Mouse (Mus musculus) forebrain, embryonic 15.5 days (tissue): ENCODE measurements around the gene Bahcc1. TPM values are rescaled to one million over a fixed set of nuclear protein-coding genes. Genes with fewer than 3 reads are reported as not detected.

ENCODE experiments used
- ATAC-seq: fragments of 200-750 bp; cut with Nextera tagmentation; replicated peaks from 2 replicates; pipeline ENCODE4 v1.8.0; 2017; ENCODE audit warnings: mild to moderate bottlenecking, moderate TSS enrichment, moderate library complexity
- H3K27ac ChIP-seq: fragments of 300-500 bp; sonication (generic); replicated peaks from 2 replicates; pipeline ENCODE4 v1.5.1; 2015; ENCODE audit warnings: mild to moderate bottlenecking, inconsistent platforms
- H3K27me3 ChIP-seq: fragments of 300-500 bp; sonication (generic); 2 replicates; pipeline ENCODE4 v1.6.1; 2015; ENCODE audit warnings: inconsistent platforms
- H3K36me3 ChIP-seq: fragments of 300-500 bp; sonication (generic); 2 replicates; pipeline ENCODE4 v1.6.1; 2015; ENCODE audit warnings: mild to moderate bottlenecking, inconsistent platforms
- H3K4me1 ChIP-seq: fragments of 300-500 bp; sonication (generic); 2 replicates; pipeline ENCODE4 v1.6.1; 2015; ENCODE audit warnings: inconsistent platforms
- H3K4me2 ChIP-seq: fragments of 300-500 bp; sonication (generic); replicated peaks from 2 replicates; pipeline ENCODE4 v1.6.1; 2015; ENCODE audit warnings: mild to moderate bottlenecking, inconsistent platforms
- H3K4me3 ChIP-seq: fragments of 300-500 bp; sonication (generic); 2 replicates; pipeline ENCODE4 v1.5.1; 2015; ENCODE audit warnings: mild to moderate bottlenecking, inconsistent platforms
- H3K9ac ChIP-seq: fragments of 300-500 bp; sonication (generic); replicated peaks from 2 replicates; pipeline ENCODE4 v1.6.1; 2015; ENCODE audit warnings: mild to moderate bottlenecking, inconsistent platforms
- H3K9me3 ChIP-seq: fragments of 300-500 bp; sonication (generic); 2 replicates; pipeline ENCODE4 v1.6.1; 2016; ENCODE audit warnings: inconsistent platforms
- whole genome bisulfite sequencing: fragments of 180-500 bp; shearing (Covaris S2); methylation state at CpG from one replicate; pipeline ENCODE4 v1.1.7; 2015; ENCODE audit warnings: mixed read lengths; 5-methylcytosine and 5-hydroxymethylcytosine counted together
- polyA plus RNA-seq: library from polyadenylated mRNA; unstranded; fragments of >200 nt; fragmentation: Nextera tagmentation; extraction: Ambion mirVana; gene quantifications from 2 replicates; pipeline ENCODE4 v1.2.1, GENCODE M21; 2015

Bahcc1 gene
- 15.4 and 16.1 TPM in 2 replicates for polyA plus RNA-seq

GRCm38 (mm10) chr11:120232230-120233097 lies at the start of gene Bahcc1:
Bahcc1 (plus strand) TSS chr11:120232947.
- H3K27me3 ChIP-seq, result no peaks in the 10 kb centered on the region
- no peaks in the 10 kb centered on the region for H3K9me3 ChIP-seq
- H3K4me1 ChIP-seq, result peaks cover 36% of the 10 kb centered on the region
- peak within 1 kb of the TSS; percentile 98 for H3K9ac ChIP-seq
- H3K4me2 ChIP-seq, result peak within 1 kb of the TSS; percentile 93
- H3K27ac ChIP-seq, result peak within 1 kb of the TSS; percentile 98
- WGBS, result under 1% methylated on average over 36 of the region's 36 CpGs
- ATAC-seq, result peak; percentile 95
- H3K4me3 ChIP-seq, result peak within 1 kb of the TSS; percentile 91
- no peaks in the 10 kb centered on the region for H3K36me3 ChIP-seq

GRCm38 (mm10) chr11:120183180-120183579 lies 49.6 kb upstream of the Bahcc1 start:
- Histone ChIP-seq H3K36me3 (no peaks in the 10 kb centered on the region), H3K27ac (no peak overlapping the region), H3K27me3 (no peaks in the 10 kb centered on the region), H3K9ac (no peak overlapping the region), H3K4me2 (no peak overlapping the region), H3K4me1 (peaks cover 37% of the 10 kb centered on the region), H3K9me3 (no peaks in the 10 kb centered on the region), H3K4me3 (no peak overlapping the region)
- 43% methylated on average over 1 of the region's 1 CpGs for WGBS
- no peak for ATAC-seq

- H3K27me3 ChIP-seq, result no peaks in the 10 kb centered on the region
- H3K4me3 ChIP-seq, result no peak overlapping the region
- peaks cover 37% of the 10 kb centered on the region for H3K4me1 ChIP-seq
- WGBS, result 32% methylated on average over 11 of the region's 11 CpGs
- no peaks in the 10 kb centered on the region for H3K9me3 ChIP-seq
- H3K4me2 ChIP-seq, result 0 out of 2 replicates have a peak overlapping the region, but pooled peaks have one; percentile 81
- no peaks in the 10 kb centered on the region for H3K36me3 ChIP-seq
- ATAC-seq, result no peak
- H3K9ac ChIP-seq, result 0 out of 2 replicates have a peak overlapping the region, but pooled peaks have one; percentile 93
- no peak overlapping the region for H3K27ac ChIP-seq
Observed at GRCm38 (mm10) chr11:120183708-120184107, 49.0 kb upstream of the Bahcc1 start.

- Histone ChIP-seq H3K4me2 (peak overlapping the region; percentile 81), H3K9me3 (no peaks in the 10 kb centered on the region), H3K27ac (peak overlapping the region; percentile 80), H3K9ac (peak overlapping the region; percentile 93), H3K27me3 (no peaks in the 10 kb centered on the region), H3K36me3 (no peaks in the 10 kb centered on the region), H3K4me3 (peak overlapping the region; percentile 72), H3K4me1 (peaks cover 37% of the 10 kb centered on the region)
- 0 out of 2 replicates have a peak, but pooled peaks have one; percentile 14 for ATAC-seq
- WGBS, result 8% methylated on average over 16 of the region's 16 CpGs
Observed at GRCm38 (mm10) chr11:120184371-120185315, 48.1 kb upstream of the Bahcc1 start.

GRCm38 (mm10) chr11:120185316-120186141 lies 47.2 kb upstream of the Bahcc1 start:
- Histone ChIP-seq H3K4me3 (peak overlapping the region; percentile 72), H3K4me1 (peaks cover 42% of the 10 kb centered on the region), H3K36me3 (no peaks in the 10 kb centered on the region), H3K9ac (peak overlapping the region; percentile 93), H3K27ac (peak overlapping the region; percentile 80), H3K27me3 (no peaks in the 10 kb centered on the region), H3K4me2 (peak overlapping the region; percentile 81), H3K9me3 (no peaks in the 10 kb centered on the region)
- WGBS, result under 1% methylated on average over 54 of the region's 54 CpGs
- ATAC-seq, result no peak

GRCm38 (mm10) chr11:120186145-120186740 lies 46.5 kb upstream of the Bahcc1 start:
- Histone ChIP-seq H3K4me3 (peak overlapping the region; percentile 72), H3K4me1 (peaks cover 47% of the 10 kb centered on the region), H3K27ac (peak overlapping the region; percentile 96), H3K27me3 (no peaks in the 10 kb centered on the region), H3K4me2 (peak overlapping the region; percentile 81), H3K9ac (peak overlapping the region; percentile 93), H3K9me3 (no peaks in the 10 kb centered on the region), H3K36me3 (no peaks in the 10 kb centered on the region)
- 7% methylated on average over 18 of the region's 18 CpGs for whole genome bisulfite sequencing
- ATAC-seq, result no peak

- under 1% methylated on average over 20 of the region's 20 CpGs for WGBS
- peak overlapping the region; percentile 96; the same call in 1 of the 2 replicates for H3K27ac ChIP-seq
- peak overlapping the region; percentile 81 for H3K4me2 ChIP-seq
- H3K4me3 ChIP-seq, result peak overlapping the region; percentile 72
- no peaks in the 10 kb centered on the region for H3K9me3 ChIP-seq
- H3K4me1 ChIP-seq, result peaks cover 47% of the 10 kb centered on the region
- peak overlapping the region; percentile 93 for H3K9ac ChIP-seq
- no peak for ATAC-seq
- H3K27me3 ChIP-seq, result no peaks in the 10 kb centered on the region
- no peaks in the 10 kb centered on the region for H3K36me3 ChIP-seq
Observed at GRCm38 (mm10) chr11:120186821-120187235, 45.9 kb upstream of the Bahcc1 start.

GRCm38 (mm10) chr11:120187236-120188101 lies 45.3 kb upstream of the Bahcc1 start:
- peak overlapping the region; percentile 81 for H3K4me2 ChIP-seq
- H3K4me3 ChIP-seq, result peak overlapping the region; percentile 72
- no peaks in the 10 kb centered on the region for H3K9me3 ChIP-seq
- H3K4me1 ChIP-seq, result peaks cover 47% of the 10 kb centered on the region
- no peaks in the 10 kb centered on the region for H3K36me3 ChIP-seq
- no peak for ATAC-seq
- WGBS, result under 1% methylated on average over 43 of the region's 43 CpGs
- H3K27ac ChIP-seq, result peak overlapping the region; percentile 96
- no peaks in the 10 kb centered on the region for H3K27me3 ChIP-seq
- H3K9ac ChIP-seq, result peak overlapping the region; percentile 93

GRCm38 (mm10) chr11:120188102-120188480 lies 44.7 kb upstream of the Bahcc1 start:
- Histone ChIP-seq H3K9me3 (no peaks in the 10 kb centered on the region), H3K27ac (peak overlapping the region; percentile 96), H3K9ac (peak overlapping the region; percentile 93), H3K27me3 (no peaks in the 10 kb centered on the region), H3K4me1 (peaks cover 47% of the 10 kb centered on the region), H3K4me3 (peak overlapping the region; percentile 72), H3K36me3 (no peaks in the 10 kb centered on the region), H3K4me2 (peak overlapping the region; percentile 81)
- no peak for ATAC-seq
- under 1% methylated on average over 24 of the region's 24 CpGs for WGBS
